Mouse (Mus musculus): Measurements from ENCODE around the gene Trim25.
A peak's percentile ranks its signal among the peaks of the same experiment; 100 is the strongest.

Gene Trim25

GRCm38 (mm10) chr11:88998974-88999722 lies at the start of gene Trim25:
Gene Trim25 (plus strand): TSS chr11:88999376.
- peak; percentile 99 for DNase-seq (ENCODE audit: low read depth, low spot score)

- peak; percentile 47 for DNase-seq (ENCODE audit: low read depth, low spot score)
Observed at GRCm38 (mm10) chr11:88949802-88950639, 49.2 kb upstream of the Trim25 start.

- DNase-seq (ENCODE audit: low read depth, low spot score), result peak; percentile 60
Observed at GRCm38 (mm10) chr11:88950640-88951250, 48.4 kb upstream of the Trim25 start.

GRCm38 (mm10) chr11:88951576-88951975 lies 47.6 kb upstream of the Trim25 start:
- DNase-seq (ENCODE audit: low read depth, low spot score), result no peak

GRCm38 (mm10) chr11:88952117-88952516 lies 47.1 kb upstream of the Trim25 start:
- DNase-seq (ENCODE audit: low read depth, low spot score), result no peak

- DNase-seq (ENCODE audit: low read depth, low spot score), result no peak
Observed at GRCm38 (mm10) chr11:88953582-88953981, 45.6 kb upstream of the Trim25 start.

- DNase-seq (ENCODE audit: low read depth, low spot score), result peak; percentile 63
Observed at GRCm38 (mm10) chr11:88954803-88955202, 44.4 kb upstream of the Trim25 start.

- DNase-seq (ENCODE audit: low read depth, low spot score), result peak; percentile 98
Observed at GRCm38 (mm10) chr11:88955217-88955969, 43.8 kb upstream of the Trim25 start, which contains the start of gene Scpep1. Gene Scpep1 (minus strand): TSS chr11:88955465.

GRCm38 (mm10) chr11:88958851-88959250 lies 40.3 kb upstream of the Trim25 start:
- DNase-seq (ENCODE audit: low read depth, low spot score), result no peak

- no peak for DNase-seq (ENCODE audit: low read depth, low spot score)
Observed at GRCm38 (mm10) chr11:88966881-88967361, 32.3 kb upstream of the Trim25 start, which contains the start of gene Elobl. Gene Elobl (minus strand): TSS chr11:88966931.

GRCm38 (mm10) chr11:88970202-88970732 lies 28.9 kb upstream of the Trim25 start, which contains the start of gene Coil:
Gene Coil (plus strand): TSS chr11:88970252.
- peak; percentile 0 for DNase-seq (ENCODE audit: low read depth, low spot score)

- DNase-seq (ENCODE audit: low read depth, low spot score), result peak; percentile 97
Observed at GRCm38 (mm10) chr11:88973776-88974701, 25.1 kb upstream of the Trim25 start.

- DNase-seq (ENCODE audit: low read depth, low spot score), result peak; percentile 72
Observed at GRCm38 (mm10) chr11:88976320-88976719, 22.9 kb upstream of the Trim25 start.

- peak; percentile 1 for DNase-seq (ENCODE audit: low read depth, low spot score)
Observed at GRCm38 (mm10) chr11:88977188-88977587, 22.0 kb upstream of the Trim25 start.

- DNase-seq (ENCODE audit: low read depth, low spot score), result no peak
Observed at GRCm38 (mm10) chr11:88981337-88981736, 17.8 kb upstream of the Trim25 start.

- DNase-seq (ENCODE audit: low read depth, low spot score), result peak; percentile 67
Observed at GRCm38 (mm10) chr11:88986616-88987015, 12.6 kb upstream of the Trim25 start.

- no peak for DNase-seq (ENCODE audit: low read depth, low spot score)
Observed at GRCm38 (mm10) chr11:88988956-88989355, 10.2 kb upstream of the Trim25 start.

- DNase-seq (ENCODE audit: low read depth, low spot score), result peak; percentile 89
Observed at GRCm38 (mm10) chr11:88989530-88989929, 9.6 kb upstream of the Trim25 start.

GRCm38 (mm10) chr11:88993186-88993585 lies 6.0 kb upstream of the Trim25 start:
- DNase-seq (ENCODE audit: low read depth, low spot score), result no peak

- DNase-seq (ENCODE audit: low read depth, low spot score), result peak; percentile 98
Observed at GRCm38 (mm10) chr11:88993625-88994024, 5.6 kb upstream of the Trim25 start.

Measured in ZHBTc4 (cell line).